Mouse (Mus musculus) C2C12 (cell line): ENCODE data around the gene Kcnma1.

Source experiments
- CTCF ChIP-seq: IDR thresholded peaks from one replicate; pipeline ENCODE4 v1.5.1; 2011; ENCODE audit not compliant: control insufficient read depth, insufficient read depth, insufficient read length
- FOSL1 ChIP-seq: IDR thresholded peaks from one replicate; pipeline ENCODE4 v1.8.0; 2011; ENCODE audit warnings: mild to moderate bottlenecking, low read length; ENCODE audit not compliant: poor library complexity, insufficient read depth, severe bottlenecking
- MYOD1 ChIP-seq: IDR thresholded peaks from one replicate; pipeline ENCODE4 v1.6.1; 2011; ENCODE audit warnings: low read depth; ENCODE audit not compliant: control insufficient read depth, insufficient read length
- USF1 ChIP-seq: IDR thresholded peaks from one replicate; pipeline ENCODE4 v1.6.1; 2011; ENCODE audit warnings: low read depth, mild to moderate bottlenecking, control low read depth, moderate library complexity

GRCm38 (mm10) chr14:24008252-24008651 is 6.0 kb downstream of the Kcnma1 start:
- peak; percentile 38 for TF ChIP-seq CTCF
- no peak for TF ChIP-seq USF1
- TF ChIP-seq MYOD1 = no peak
- TF ChIP-seq FOSL1 = no peak
